Comparison of ENCODE assay signal across 9 mouse cellular contexts in genomic region chr5:120139224-120139623, GRCm38 (mm10). TPM values are rescaled to one million over a fixed set of nuclear protein-coding genes. Genes with fewer than 3 reads are reported as not detected.
DNase-seq lines count a peak whose midpoint lies in the region; ATAC-seq and TF ChIP-seq lines count a peak whose summit lies in the region.
"Had no signal": no experiment of that assay in that cellular context is flagged by ENCODE, and none has a peak within 500 bp of the region (broad histone marks: within the 10 kb centered on the region; RNA-seq: fewer than 3 reads in every experiment).

No protein-coding gene starts in this region.

- no peaks in the 10 kb centered on the region for H3K4me1 ChIP-seq in lung, postnatal 0 days (ENCODE audit: insufficient read depth, low read depth, low read length)
- H3K4me1 ChIP-seq in forebrain, embryonic 13.5 days = peaks cover 7% of the 10 kb centered on the region; the same call in 1 of the 2 replicates

- H3K36me3 ChIP-seq in lung, postnatal 0 days (ENCODE audit: insufficient read depth, low read length) = peaks cover 5% of the 10 kb centered on the region
- peaks cover 42% of the 10 kb centered on the region for H3K36me3 ChIP-seq in forebrain, embryonic 13.5 days (ENCODE audit: poor library complexity, severe bottlenecking)

- no peak for TF ChIP-seq EP300 in lung, postnatal 0 days (IDR thresholded peaks at IDR 0.05)

- H3K9ac ChIP-seq in lung, postnatal 0 days (replicated peaks; ENCODE audit: low read depth) = no peak overlapping the region
- H3K9ac ChIP-seq in forebrain, embryonic 13.5 days = no peak overlapping the region

- H3K4me2 ChIP-seq in lung, postnatal 0 days (replicated peaks; ENCODE audit: low read depth, low read length) = no peak overlapping the region
- H3K4me2 ChIP-seq in forebrain, embryonic 13.5 days = no peak overlapping the region

- 49% methylated on average over 8 of the region's 8 CpGs for WGBS in lung, postnatal 0 days
- 84% methylated on average over 8 of the region's 8 CpGs for WGBS in forebrain, embryonic 13.5 days

- H3K27ac ChIP-seq in lung, postnatal 0 days (ENCODE audit: low read length) = no peak overlapping the region
- no peak overlapping the region for H3K27ac ChIP-seq in forebrain, embryonic 13.5 days

- H3K27me3 ChIP-seq in lung, postnatal 0 days (replicated peaks; ENCODE audit: insufficient read depth, low read length) = no peaks in the 10 kb centered on the region
- H3K27me3 ChIP-seq in forebrain, embryonic 13.5 days = no peaks in the 10 kb centered on the region

- TF ChIP-seq CTCF in lung, postnatal 0 days (IDR thresholded peaks at IDR 0.05) = no peak

- no peak overlapping the region for H3K4me3 ChIP-seq in lung, postnatal 0 days (ENCODE audit: low read depth, low read length)
- H3K4me3 ChIP-seq in forebrain, embryonic 13.5 days = no peak overlapping the region

- peak; percentile 59 for DNase-seq in gastrocnemius, adult 18-20 months (ENCODE audit: low spot score)
- DNase-seq in gastrocnemius, postnatal 10 days = no peak
- DNase-seq in spleen, postnatal 10 days (ENCODE audit: low spot score in 2 of 2) = peak; percentile 28 to 43
- no peak for DNase-seq in spleen, adult 12 weeks (ENCODE audit: low spot score)
- peak; percentile 30 for DNase-seq in lung, postnatal 0 days (ENCODE audit: low spot score)
- DNase-seq in cerebellum, postnatal 14 days = no peak
- DNase-seq in ovary, postnatal 10 days (ENCODE audit: low spot score) = no peak
- DNase-seq: cerebellum, adult 9-10 months had no signal

- peak; percentile 40 for ATAC-seq in lung, postnatal 0 days
- no peak for ATAC-seq in forebrain, embryonic 13.5 days

- no peaks in the 10 kb centered on the region for H3K9me3 ChIP-seq in lung, postnatal 0 days (ENCODE audit: low read length)
- H3K9me3 ChIP-seq in forebrain, embryonic 13.5 days (replicated peaks) = no peaks in the 10 kb centered on the region

RNA-seq across cellular contexts. Expression of gene Rbm19, which starts 23.0 kb away (rescaled TPM):
- 10 to 100 TPM; 15.2 to 20.1 TPM for total RNA-seq in gastrocnemius, adult 18-20 months (2021)
- 10 to 100 TPM; 14.1 to 20.8 TPM for total RNA-seq in gastrocnemius, postnatal 10 days (2021)
- 6.0 and 7.4 TPM in 2 replicates for polyA plus RNA-seq in lung, postnatal 0 days (2015; fragmentation: Nextera tagmentation; extraction: Ambion mirVana)
- polyA plus RNA-seq in forebrain, embryonic 13.5 days (2015; fragmentation: Nextera tagmentation; extraction: Ambion mirVana) = 17.8 and 20.2 TPM in 2 replicates

Comparison
In these comparisons a context has a peak if more than half of its experiments do, and no peak if none do; other contexts are left out.
1. DNase-seq: peak in gastrocnemius, adult 18-20 months (single experiment), spleen, postnatal 10 days (2 of 2) and lung, postnatal 0 days (single experiment); none in gastrocnemius, postnatal 10 days (single experiment), spleen, adult 12 weeks (single experiment), cerebellum, postnatal 14 days (0 of 2) and ovary, postnatal 10 days (single experiment).